ENCODE assay signal across 10 mouse cellular contexts in the genomic region with DNA sequence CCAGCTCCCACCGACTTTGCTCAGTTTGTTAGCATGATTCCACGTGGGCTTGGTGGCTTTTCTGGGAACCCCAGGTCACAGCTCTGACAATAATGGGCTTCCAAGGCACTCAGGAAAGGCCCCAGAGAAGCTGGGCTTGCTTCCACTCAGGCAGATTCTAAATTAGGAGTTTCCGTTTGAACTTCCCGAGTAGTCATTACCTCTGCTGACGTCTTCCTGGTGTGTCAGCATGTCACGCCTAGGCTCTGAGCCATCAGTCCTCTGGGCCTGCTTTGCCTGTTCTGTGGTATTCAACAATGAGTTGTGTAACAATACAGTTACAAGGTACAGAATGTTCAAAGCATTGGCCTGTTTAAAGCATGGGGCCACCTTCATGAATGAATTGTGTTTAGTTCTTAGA. TPM values are rescaled to one million over a fixed set of nuclear protein-coding genes. Genes with fewer than 3 reads are reported as not detected.
DNase-seq lines count a peak whose midpoint lies in the region; ATAC-seq and TF ChIP-seq lines count a peak whose summit lies in the region.
"Had no signal": no experiment of that assay in that cellular context is flagged by ENCODE, and none has a peak within 500 bp of the region (broad histone marks: within the 10 kb centered on the region; RNA-seq: fewer than 3 reads in every experiment).

No protein-coding gene starts in this region.

- H3K27me3 ChIP-seq in embryonic facial prominence, embryonic 10.5 days (replicated peaks; ENCODE audit: low read depth, poor library complexity, severe bottlenecking) = peaks cover 43% of the 10 kb centered on the region
- H3K27me3 ChIP-seq in intestine, embryonic 16.5 days (replicated peaks; ENCODE audit: control insufficient read depth, insufficient read depth, low read length) = peaks cover 18% of the 10 kb centered on the region
- H3K27me3 ChIP-seq in lung, postnatal 0 days (replicated peaks; ENCODE audit: insufficient read depth, low read length) = no peaks in the 10 kb centered on the region
- H3K27me3 ChIP-seq in midbrain, embryonic 14.5 days (ENCODE audit: control insufficient read depth, insufficient read depth, low read length) = peaks cover 32% of the 10 kb centered on the region
- H3K27me3 ChIP-seq: Patski had no signal

- no peak for TF ChIP-seq CTCF in lung, postnatal 0 days (IDR thresholded peaks at IDR 0.05)

- intact Hi-C loops in left cerebral cortex, postnatal 10 days (cut with DNase I) = loop anchor here (10.0 kb wide), 2 partner anchors 151 to 381 kb away; a partner anchor contains a TSS

- no peak overlapping the region for H3K4me3 ChIP-seq in embryonic facial prominence, embryonic 10.5 days
- H3K4me3 ChIP-seq in intestine, embryonic 16.5 days (ENCODE audit: low read length) = no peak overlapping the region
- no peak overlapping the region for H3K4me3 ChIP-seq in lung, postnatal 0 days (ENCODE audit: low read depth, low read length)
- H3K4me3 ChIP-seq in midbrain, embryonic 14.5 days (replicated peaks; ENCODE audit: low read depth, low read length) = no peak overlapping the region

- no peaks in the 10 kb centered on the region for H3K36me3 ChIP-seq in embryonic facial prominence, embryonic 10.5 days (replicated peaks)
- H3K36me3 ChIP-seq in intestine, embryonic 16.5 days (ENCODE audit: control insufficient read depth, insufficient read depth, low read length) = peaks cover 3% of the 10 kb centered on the region; the same call in 1 of the 2 replicates
- H3K36me3 ChIP-seq in lung, postnatal 0 days (ENCODE audit: insufficient read depth, low read length) = peaks cover 49% of the 10 kb centered on the region
- H3K36me3 ChIP-seq in midbrain, embryonic 14.5 days (ENCODE audit: control insufficient read depth, insufficient read depth, low read length) = no peaks in the 10 kb centered on the region

- H3K4me1 ChIP-seq in embryonic facial prominence, embryonic 10.5 days = peaks cover 60% of the 10 kb centered on the region
- peaks cover 13% of the 10 kb centered on the region for H3K4me1 ChIP-seq in intestine, embryonic 16.5 days (ENCODE audit: control insufficient read depth, insufficient read depth, low read length)
- peaks cover 21% of the 10 kb centered on the region; the same call in 1 of the 2 replicates for H3K4me1 ChIP-seq in lung, postnatal 0 days (ENCODE audit: insufficient read depth, low read depth, low read length)
- H3K4me1 ChIP-seq in midbrain, embryonic 14.5 days (ENCODE audit: control insufficient read depth, insufficient read depth, low read length) = peaks cover 16% of the 10 kb centered on the region

- TF ChIP-seq EP300 in lung, postnatal 0 days (IDR thresholded peaks at IDR 0.05) = peak; percentile 99

- no peak overlapping the region for H3K9ac ChIP-seq in intestine, embryonic 16.5 days (ENCODE audit: low read depth, low read length)
- H3K9ac ChIP-seq in lung, postnatal 0 days (replicated peaks; ENCODE audit: low read depth) = no peak overlapping the region
- H3K9ac ChIP-seq in midbrain, embryonic 14.5 days (replicated peaks; ENCODE audit: low read length) = no peak overlapping the region

- H3K27ac ChIP-seq in embryonic facial prominence, embryonic 10.5 days (replicated peaks) = peak overlapping the region; percentile 69; the same call in 1 of the 2 replicates
- H3K27ac ChIP-seq in intestine, embryonic 16.5 days (ENCODE audit: low read length) = peak overlapping the region; percentile 49; the same call in 1 of the 2 replicates
- peak overlapping the region; percentile 86 for H3K27ac ChIP-seq in lung, postnatal 0 days (ENCODE audit: low read length)
- no peak overlapping the region for H3K27ac ChIP-seq in midbrain, embryonic 14.5 days (replicated peaks; ENCODE audit: low read depth, low read length)

- DNase-seq in left cerebral cortex, postnatal 10 days (ENCODE audit: extremely low spot score in 1 of 2, low spot score in 2 of 2) = peak; percentile 28 to 49
- DNase-seq in left cerebral cortex, adult 9 months (ENCODE audit: low spot score in 2 of 2) = no peak
- DNase-seq in embryonic facial prominence, embryonic 10.5 days (ENCODE audit: low spot score) = no peak
- peak; percentile 93 for DNase-seq in lung, postnatal 0 days (ENCODE audit: low spot score)
- no peak for DNase-seq in MN1 (ENCODE audit: low spot score)
- no peak for DNase-seq in midbrain, embryonic 14.5 days

- no peaks in the 10 kb centered on the region for H3K9me3 ChIP-seq in embryonic facial prominence, embryonic 10.5 days
- no peaks in the 10 kb centered on the region for H3K9me3 ChIP-seq in intestine, embryonic 16.5 days (ENCODE audit: control insufficient read depth, low read length)
- no peaks in the 10 kb centered on the region for H3K9me3 ChIP-seq in lung, postnatal 0 days (ENCODE audit: low read length)
- no peaks in the 10 kb centered on the region for H3K9me3 ChIP-seq in midbrain, embryonic 14.5 days (ENCODE audit: control insufficient read depth, low read length)

- no peak overlapping the region for H3K4me2 ChIP-seq in intestine, embryonic 16.5 days (ENCODE audit: low read depth, low read length)
- H3K4me2 ChIP-seq in lung, postnatal 0 days (replicated peaks; ENCODE audit: low read depth, low read length) = peak overlapping the region; percentile 34
- no peak overlapping the region for H3K4me2 ChIP-seq in midbrain, embryonic 14.5 days (ENCODE audit: low read length)

- ATAC-seq in intestine, embryonic 16.5 days = no peak
- ATAC-seq in lung, postnatal 0 days = peak; percentile 73
- no peak for ATAC-seq in midbrain, embryonic 14.5 days (ENCODE audit: low FRiP score, low TSS enrichment)
- ATAC-seq in megakaryocyte progenitor cell, adult 5-6 weeks (replicated peaks; ENCODE audit: poor library complexity) = no peak

- WGBS in embryonic facial prominence, embryonic 10.5 days = 80% methylated on average over 6 of the region's 6 CpGs
- 71% methylated on average over 6 of the region's 6 CpGs for WGBS in intestine, embryonic 16.5 days
- 27% methylated on average over 6 of the region's 6 CpGs for WGBS in lung, postnatal 0 days
- 80% methylated on average over 6 of the region's 6 CpGs for WGBS in midbrain, embryonic 14.5 days

RNA-seq across cellular contexts. Expression of a gene that starts 7.4 kb away (rescaled TPM):
- total RNA-seq in left cerebral cortex, postnatal 10 days (2021) = 10 to 100 TPM; 18.2 to 21.3 TPM
- polyA plus RNA-seq in embryonic facial prominence, embryonic 10.5 days (2016; fragmentation: Nextera tagmentation; extraction: Ambion mirVana) = 30.0 and 33.5 TPM in 2 replicates
- polyA plus RNA-seq in intestine, embryonic 16.5 days (2015; fragmentation: Nextera tagmentation; extraction: Ambion mirVana) = 110 and 113 TPM in 2 replicates
- 523 and 539 TPM in 2 replicates for polyA plus RNA-seq in lung, postnatal 0 days (2015; fragmentation: Nextera tagmentation; extraction: Ambion mirVana)
- 15.7 and 26.4 TPM in 2 replicates for polyA plus RNA-seq in midbrain, embryonic 14.5 days (2014; fragmentation: Nextera tagmentation; extraction: Ambion mirVana)
- total RNA-seq in megakaryocyte progenitor cell, adult 5-6 weeks (2015) = not detected in 2 replicates
- not detected in 2 replicates for total RNA-seq in megakaryocyte progenitor cell, adult 5-6 weeks (2017)
- total RNA-seq: hematopoietic stem cell, adult 5-6 weeks had no signal

Comparison
In these comparisons a context has a peak if more than half of its experiments do, and no peak if none do; other contexts are left out.
1. DNase-seq: peak in left cerebral cortex, postnatal 10 days (2 of 2) and lung, postnatal 0 days (single experiment); none in left cerebral cortex, adult 9 months (0 of 2), embryonic facial prominence, embryonic 10.5 days (single experiment), MN1 (single experiment) and midbrain, embryonic 14.5 days (single experiment).